Mouse (Mus musculus) monocyte, adult 59 days (primary cell): ENCODE data around the gene Abcg2. TPM values are rescaled to one million over a fixed set of nuclear protein-coding genes. Genes with fewer than 3 reads are reported as not detected.

Experiments
- total RNA-seq, 2 experiments: library from RNA; stranded (reverse); gene quantifications; one replicate each; pipeline ENCODE4 v1.2.4; 2023

Gene Abcg2
- total RNA-seq: 10 to 100 TPM; 13.8 to 17.3 TPM

GRCm38 (mm10) chr6:58584223-58584622 is at the start of gene Abcg2:
Gene Abcg2 (plus strand): TSS chr6:58584523.

Other genes with a start within 250 kb of the Abcg2 start
- gene Vmn1r30, start 141.1 kb upstream of the Abcg2 start, total RNA-seq: not detected
- gene Vmn1r31, start 109.2 kb upstream of the Abcg2 start, total RNA-seq: not detected
- 10 to 100 TPM; 23.1 TPM for gene Herc3, start 246.9 kb downstream of the Abcg2 start, total RNA-seq